Mouse (Mus musculus) lung, adult 2 months (tissue): ENCODE measurements around the gene Wt1.

ENCODE experiments used
- CTCF ChIP-seq: fragments of 200-500 bp; IDR thresholded peaks from 2 replicates; pipeline ENCODE4 v1.5.1; 2011; ENCODE audit warnings: mild to moderate bottlenecking, low read length, control low read depth; ENCODE audit not compliant: insufficient read depth
- POLR2A ChIP-seq: fragments of 200-500 bp; IDR thresholded peaks from 2 replicates; pipeline ENCODE4 v1.6.1; 2011; ENCODE audit warnings: low read depth, mild to moderate bottlenecking, control low read depth, low read length, borderline replicate concordance; ENCODE audit errors: extremely low read depth

DNA sequence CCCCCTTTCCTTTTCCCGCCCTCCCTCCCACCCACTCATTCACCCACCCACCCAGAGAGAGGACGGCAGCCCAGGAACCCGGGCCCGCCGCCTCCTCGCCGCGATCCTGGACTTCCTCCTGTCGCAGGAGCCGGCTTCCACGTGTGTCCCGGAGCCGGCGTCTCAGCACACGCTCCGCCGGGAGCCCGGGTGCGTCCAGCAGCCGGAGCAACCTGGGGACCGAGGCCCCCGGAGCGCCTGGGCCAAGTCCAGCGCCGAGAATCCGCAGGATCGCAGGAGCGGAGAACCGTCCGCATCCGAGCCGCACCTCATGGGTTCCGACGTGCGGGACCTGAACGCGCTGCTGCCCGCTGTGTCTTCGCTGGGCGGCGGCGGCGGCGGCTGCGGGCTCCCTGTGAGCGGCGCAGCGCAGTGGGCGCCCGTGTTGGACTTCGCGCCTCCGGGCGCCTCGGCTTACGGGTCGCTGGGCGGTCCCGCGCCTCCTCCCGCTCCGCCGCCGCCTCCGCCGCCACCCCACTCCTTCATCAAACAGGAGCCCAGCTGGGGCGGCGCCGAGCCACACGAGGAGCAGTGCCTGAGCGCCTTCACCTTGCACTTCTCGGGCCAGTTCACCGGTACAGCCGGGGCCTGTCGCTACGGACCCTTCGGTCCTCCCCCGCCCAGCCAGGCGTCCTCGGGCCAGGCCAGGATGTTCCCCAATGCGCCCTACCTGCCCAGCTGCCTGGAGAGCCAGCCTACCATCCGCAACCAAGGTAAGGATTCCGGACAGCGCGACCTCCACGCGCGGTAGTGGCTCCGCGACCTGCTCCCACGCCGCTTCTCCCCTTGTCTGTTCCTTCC is 582 bp downstream of the Wt1 start:
- TF ChIP-seq CTCF (no peak), POLR2A (no peak)
